27 mouse cellular contexts compared by ENCODE assay signal in genomic region chr17:30259938-30260337, GRCm38 (mm10).
DNase-seq lines count a peak whose midpoint lies in the region; ATAC-seq lines count a peak whose summit lies in the region.
"Had no signal": no experiment of that assay in that cellular context is flagged by ENCODE, and none has a peak within 500 bp of the region (broad histone marks: within the 10 kb centered on the region; RNA-seq: fewer than 3 reads in every experiment).

No protein-coding gene starts in this region.

- ATAC-seq in forebrain, embryonic 12.5 days (ENCODE audit: low FRiP score), result no peak
- ATAC-seq in midbrain, embryonic 14.5 days (ENCODE audit: low FRiP score, low TSS enrichment), result no peak
- no peak for ATAC-seq in midbrain, embryonic 16.5 days
- ATAC-seq in megakaryocyte progenitor cell, adult 5-6 weeks (replicated peaks; ENCODE audit: poor library complexity), result no peak
- ATAC-seq: activated CD4-positive, CD25-positive, alpha-beta regulatory T cell, adult 4 months; CD4-positive, CD25-positive, alpha-beta regulatory T cell, adult 4 months; forebrain, embryonic 13.5 days; forebrain, embryonic 16.5 days; intestine, embryonic 15.5 days had no signal

- H3K4me2 ChIP-seq in forebrain, embryonic 12.5 days, result no peak overlapping the region
- no peak overlapping the region for H3K4me2 ChIP-seq in midbrain, embryonic 14.5 days (ENCODE audit: low read length)
- no peak overlapping the region for H3K4me2 ChIP-seq in midbrain, embryonic 16.5 days (ENCODE audit: low read length)
- H3K4me2 ChIP-seq: embryonic facial prominence, embryonic 12.5 days; embryonic facial prominence, embryonic 15.5 days; forebrain, embryonic 13.5 days; heart, embryonic 13.5 days; hindbrain, embryonic 12.5 days; hindbrain, embryonic 15.5 days; intestine, embryonic 15.5 days had no signal

- H3K4me3 ChIP-seq in forebrain, embryonic 10.5 days, result no peak overlapping the region
- H3K4me3 ChIP-seq in forebrain, embryonic 12.5 days (replicated peaks), result no peak overlapping the region
- no peak overlapping the region for H3K4me3 ChIP-seq in midbrain, embryonic 14.5 days (replicated peaks; ENCODE audit: low read depth, low read length)
- H3K4me3 ChIP-seq in midbrain, embryonic 16.5 days (ENCODE audit: low read depth, low read length), result no peak overlapping the region
- no peak overlapping the region for H3K4me3 ChIP-seq in embryonic facial prominence, embryonic 10.5 days
- H3K4me3 ChIP-seq: embryonic facial prominence, embryonic 12.5 days; embryonic facial prominence, embryonic 15.5 days; forebrain, embryonic 13.5 days; heart, adult 2 months; heart, embryonic 10.5 days; heart, embryonic 13.5 days; hindbrain, embryonic 12.5 days; hindbrain, embryonic 15.5 days; intestine, embryonic 15.5 days had no signal

- no peaks in the 10 kb centered on the region for H3K36me3 ChIP-seq in forebrain, embryonic 10.5 days (replicated peaks)
- H3K36me3 ChIP-seq in forebrain, embryonic 12.5 days (replicated peaks), result no peaks in the 10 kb centered on the region
- H3K36me3 ChIP-seq in midbrain, embryonic 14.5 days (ENCODE audit: control insufficient read depth, insufficient read depth, low read length), result no peaks in the 10 kb centered on the region
- H3K36me3 ChIP-seq in midbrain, embryonic 16.5 days (ENCODE audit: control insufficient read depth, insufficient read depth, low read length), result no peaks in the 10 kb centered on the region
- no peaks in the 10 kb centered on the region for H3K36me3 ChIP-seq in embryonic facial prominence, embryonic 10.5 days (replicated peaks)
- H3K36me3 ChIP-seq: embryonic facial prominence, embryonic 12.5 days; embryonic facial prominence, embryonic 15.5 days; heart, embryonic 10.5 days; heart, embryonic 13.5 days; hindbrain, embryonic 12.5 days; hindbrain, embryonic 15.5 days; intestine, embryonic 15.5 days had no signal

- H3K4me1 ChIP-seq in forebrain, embryonic 10.5 days, result peaks cover 80% of the 10 kb centered on the region
- peaks cover 70% of the 10 kb centered on the region for H3K4me1 ChIP-seq in forebrain, embryonic 12.5 days
- peaks cover 43% of the 10 kb centered on the region for H3K4me1 ChIP-seq in midbrain, embryonic 14.5 days (ENCODE audit: control insufficient read depth, insufficient read depth, low read length)
- peaks cover 22% of the 10 kb centered on the region for H3K4me1 ChIP-seq in midbrain, embryonic 16.5 days (ENCODE audit: control insufficient read depth, insufficient read depth, low read length)
- H3K4me1 ChIP-seq in embryonic facial prominence, embryonic 10.5 days, result peaks cover 61% of the 10 kb centered on the region

- no peak for DNase-seq in forebrain, embryonic 10.5 days (ENCODE audit: extremely low spot score, low spot score)
- DNase-seq in midbrain, embryonic 14.5 days, result no peak
- DNase-seq in embryonic facial prominence, embryonic 10.5 days (ENCODE audit: low spot score), result no peak
- DNase-seq: adrenal gland, postnatal 36 days; cerebellum, adult 11 months; cerebellum, adult 2 months; cerebellum, postnatal 36 days; gastrocnemius, postnatal 10 days; gastrocnemius, postnatal 36 days; heart, adult 2 months; heart, postnatal 14 days; heart, postnatal 4 days; kidney, adult 11 months had no signal

- WGBS in forebrain, embryonic 10.5 days, result 88% methylated on average over 6 of the region's 6 CpGs
- 81% methylated on average over 6 of the region's 6 CpGs for WGBS in forebrain, embryonic 12.5 days
- WGBS in midbrain, embryonic 14.5 days, result 77% methylated on average over 6 of the region's 6 CpGs
- 65% methylated on average over 6 of the region's 6 CpGs for WGBS in midbrain, embryonic 16.5 days
- WGBS in embryonic facial prominence, embryonic 10.5 days, result 79% methylated on average over 6 of the region's 6 CpGs

- H3K9ac ChIP-seq in forebrain, embryonic 12.5 days, result no peak overlapping the region
- no peak overlapping the region for H3K9ac ChIP-seq in midbrain, embryonic 14.5 days (replicated peaks; ENCODE audit: low read length)
- H3K9ac ChIP-seq in midbrain, embryonic 16.5 days (ENCODE audit: low read depth, low read length), result no peak overlapping the region
- H3K9ac ChIP-seq: embryonic facial prominence, embryonic 12.5 days; embryonic facial prominence, embryonic 15.5 days; forebrain, embryonic 13.5 days; heart, embryonic 13.5 days; hindbrain, embryonic 12.5 days; hindbrain, embryonic 15.5 days; intestine, embryonic 15.5 days had no signal

- H3K27ac ChIP-seq in forebrain, embryonic 10.5 days, result 0 out of 2 replicates have a peak overlapping the region, but pooled peaks have one; percentile 31
- H3K27ac ChIP-seq in forebrain, embryonic 12.5 days, result no peak overlapping the region
- H3K27ac ChIP-seq in midbrain, embryonic 14.5 days (replicated peaks; ENCODE audit: low read depth, low read length), result 0 out of 2 replicates have a peak overlapping the region, but pooled peaks have one; percentile 13
- no peak overlapping the region for H3K27ac ChIP-seq in midbrain, embryonic 16.5 days (ENCODE audit: low read length)
- H3K27ac ChIP-seq in embryonic facial prominence, embryonic 10.5 days (replicated peaks), result peak overlapping the region; percentile 11
- H3K27ac ChIP-seq: embryonic facial prominence, embryonic 12.5 days; embryonic facial prominence, embryonic 15.5 days; forebrain, embryonic 13.5 days; heart, adult 2 months; heart, embryonic 10.5 days; heart, embryonic 13.5 days; hindbrain, embryonic 12.5 days; hindbrain, embryonic 15.5 days; intestine, embryonic 15.5 days had no signal

- H3K27me3 ChIP-seq in forebrain, embryonic 10.5 days (ENCODE audit: poor library complexity, severe bottlenecking), result no peaks in the 10 kb centered on the region
- H3K27me3 ChIP-seq in forebrain, embryonic 12.5 days, result no peaks in the 10 kb centered on the region
- H3K27me3 ChIP-seq in midbrain, embryonic 14.5 days (ENCODE audit: control insufficient read depth, insufficient read depth, low read length), result no peaks in the 10 kb centered on the region
- no peaks in the 10 kb centered on the region for H3K27me3 ChIP-seq in midbrain, embryonic 16.5 days (ENCODE audit: control insufficient read depth, insufficient read depth, low read depth, low read length)
- H3K27me3 ChIP-seq in embryonic facial prominence, embryonic 10.5 days (replicated peaks; ENCODE audit: low read depth, poor library complexity, severe bottlenecking), result no peaks in the 10 kb centered on the region
- H3K27me3 ChIP-seq: embryonic facial prominence, embryonic 12.5 days; embryonic facial prominence, embryonic 15.5 days; forebrain, embryonic 13.5 days; heart, embryonic 13.5 days; hindbrain, embryonic 12.5 days; hindbrain, embryonic 15.5 days; intestine, embryonic 15.5 days had no signal

- H3K9me3 ChIP-seq in forebrain, embryonic 10.5 days, result no peaks in the 10 kb centered on the region
- H3K9me3 ChIP-seq in forebrain, embryonic 12.5 days, result no peaks in the 10 kb centered on the region
- no peaks in the 10 kb centered on the region for H3K9me3 ChIP-seq in midbrain, embryonic 14.5 days (ENCODE audit: control insufficient read depth, low read length)
- H3K9me3 ChIP-seq in midbrain, embryonic 16.5 days (replicated peaks; ENCODE audit: control insufficient read depth, low read length, poor library complexity, severe bottlenecking), result no peaks in the 10 kb centered on the region
- H3K9me3 ChIP-seq in embryonic facial prominence, embryonic 10.5 days, result no peaks in the 10 kb centered on the region
- H3K9me3 ChIP-seq: embryonic facial prominence, embryonic 12.5 days; embryonic facial prominence, embryonic 15.5 days; forebrain, embryonic 13.5 days; heart, embryonic 10.5 days; heart, embryonic 13.5 days; hindbrain, embryonic 12.5 days; hindbrain, embryonic 15.5 days; intestine, embryonic 15.5 days had no signal

Comparison
In these comparisons a context has a peak if more than half of its experiments do, and no peak if none do; other contexts are left out.
1. H3K27ac ChIP-seq: peak in forebrain, embryonic 10.5 days (single experiment), midbrain, embryonic 14.5 days (single experiment) and embryonic facial prominence, embryonic 10.5 days (single experiment); none in forebrain, embryonic 12.5 days (single experiment) and midbrain, embryonic 16.5 days (single experiment).